Mouse (Mus musculus) liver, embryonic 13.5 days (tissue): Measurements from ENCODE around the gene Aco1. TPM values are rescaled to one million over a fixed set of nuclear protein-coding genes. Genes with fewer than 3 reads are reported as not detected.

Experiments used
- ATAC-seq: fragments of 200-750 bp; cut with Nextera tagmentation; 2 replicates; pipeline ENCODE4 v1.8.0; 2017; ENCODE audit warnings: low read depth, mild to moderate bottlenecking, moderate number of reproducible peaks, moderate library complexity
- DNase-seq: peaks from one replicate; pipeline ENCODE4 v3.0.0; 2022
- H3K27ac ChIP-seq: fragments of 300-500 bp; sonication (generic); 2 replicates; pipeline ENCODE4 v1.5.1; 2015; ENCODE audit warnings: moderate library complexity, mild to moderate bottlenecking, inconsistent platforms
- H3K27me3 ChIP-seq: fragments of 300-500 bp; sonication (generic); 2 replicates; pipeline ENCODE4 v1.6.1; 2015; ENCODE audit warnings: mild to moderate bottlenecking, inconsistent platforms
- H3K36me3 ChIP-seq: fragments of 300-500 bp; sonication (generic); 2 replicates; pipeline ENCODE4 v1.6.1; 2015; ENCODE audit warnings: mild to moderate bottlenecking, inconsistent platforms
- H3K4me1 ChIP-seq: fragments of 300-500 bp; sonication (generic); replicated peaks from 2 replicates; pipeline ENCODE4 v1.6.1; 2015; ENCODE audit warnings: inconsistent platforms
- H3K4me2 ChIP-seq: fragments of 300-500 bp; sonication (generic); 2 replicates; pipeline ENCODE4 v1.6.1; 2015; ENCODE audit warnings: inconsistent platforms, mild to moderate bottlenecking, moderate library complexity
- H3K4me3 ChIP-seq: fragments of 300-500 bp; sonication (generic); replicated peaks from 2 replicates; pipeline ENCODE4 v1.5.1; 2015; ENCODE audit warnings: mild to moderate bottlenecking, inconsistent platforms
- H3K9ac ChIP-seq: fragments of 300-500 bp; sonication (generic); 2 replicates; pipeline ENCODE4 v1.6.1; 2015; ENCODE audit warnings: mild to moderate bottlenecking, inconsistent platforms
- H3K9me3 ChIP-seq: fragments of 300-500 bp; sonication (generic); replicated peaks from 2 replicates; pipeline ENCODE4 v1.6.1; 2016; ENCODE audit warnings: inconsistent platforms
- WGBS: fragments of 180-500 bp; shearing (Covaris S2); methylation state at CpG from one replicate; pipeline ENCODE4 v1.1.7; 2015; ENCODE audit not compliant: insufficient replicate concordance; 5-methylcytosine and 5-hydroxymethylcytosine counted together
- polyA plus RNA-seq: library from polyadenylated mRNA; unstranded; fragments of >200 nt; fragmentation: Nextera tagmentation; extraction: Ambion mirVana; gene quantifications from 2 replicates; pipeline ENCODE4 v1.2.1, GENCODE M21; 2015

Aco1 gene
- polyA plus RNA-seq, 1 experiment from 2014 or later: 20.9 TPM

DNA sequence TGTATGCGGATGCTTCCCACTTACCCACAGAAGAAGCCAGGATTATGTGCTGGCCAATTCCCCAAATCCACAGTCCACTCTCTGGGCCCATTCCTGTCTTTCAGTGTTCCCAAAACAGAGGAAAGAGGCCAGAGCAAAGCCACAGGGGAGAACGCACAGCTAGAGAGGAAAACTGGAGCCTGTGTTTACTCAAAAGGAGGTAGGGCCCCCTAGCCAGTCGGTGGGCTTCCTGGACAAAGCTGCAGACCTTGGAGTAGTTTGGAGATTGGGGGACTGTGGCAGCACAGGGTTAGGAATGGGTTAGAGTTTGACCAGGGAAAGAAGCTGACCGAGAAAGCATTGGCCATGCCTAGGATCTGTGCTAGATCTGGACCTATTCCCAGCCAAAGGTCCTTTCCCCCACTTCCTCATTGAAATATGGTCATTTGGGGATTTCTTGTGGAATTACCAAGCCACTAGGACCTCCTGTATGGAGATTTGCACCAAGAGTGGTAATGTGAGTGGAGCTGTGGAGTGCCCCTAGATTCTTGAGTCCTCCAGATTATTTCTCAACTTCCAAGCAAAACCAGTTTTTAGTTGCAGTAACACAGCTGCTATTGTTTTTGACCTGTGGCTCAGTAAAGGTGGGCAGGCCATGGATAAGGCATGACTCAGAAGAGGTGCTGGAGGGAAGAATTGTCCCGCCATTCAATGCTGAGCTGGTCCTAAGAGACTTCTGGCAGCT lies 14.8 kb downstream of the Aco1 start:
- H3K4me3 ChIP-seq: no peak overlapping the region
- H3K27me3 ChIP-seq: no peaks in the 10 kb centered on the region
- 0 out of 2 replicates have a peak, but pooled peaks cover 5% of the 10 kb centered on the region for H3K9me3 ChIP-seq
- 61% methylated on average over 5 of the region's 5 CpGs for WGBS
- no peak for DNase-seq
- ATAC-seq: no peak
- H3K9ac ChIP-seq: no peak overlapping the region
- peaks cover 35% of the 10 kb centered on the region for H3K4me1 ChIP-seq
- no peak overlapping the region for H3K27ac ChIP-seq
- H3K36me3 ChIP-seq: peaks cover 11% of the 10 kb centered on the region
- H3K4me2 ChIP-seq: no peak overlapping the region

DNA sequence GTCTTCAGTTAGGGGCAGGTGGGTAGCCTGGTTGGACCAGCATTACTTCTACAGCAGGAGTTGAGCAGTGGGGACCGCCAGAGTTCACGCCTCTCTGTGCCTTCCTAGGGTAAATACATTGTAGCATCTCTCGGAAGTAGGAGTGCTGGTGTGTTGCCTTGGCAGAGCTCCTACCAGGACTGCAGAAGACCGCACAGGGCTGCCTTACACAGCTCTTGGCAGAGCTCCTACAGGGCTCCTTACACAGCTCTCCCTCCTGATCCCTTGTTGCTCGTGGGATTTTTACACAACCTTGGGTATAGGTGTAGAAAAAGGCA lies 15.3 kb downstream of the Aco1 start:
- Histone ChIP-seq H3K4me1 (peaks cover 35% of the 10 kb centered on the region), H3K27ac (no peak overlapping the region), H3K9me3 (0 out of 2 replicates have a peak, but pooled peaks cover 5% of the 10 kb centered on the region), H3K9ac (no peak overlapping the region), H3K27me3 (no peaks in the 10 kb centered on the region), H3K4me2 (no peak overlapping the region), H3K36me3 (peaks cover 11% of the 10 kb centered on the region), H3K4me3 (no peak overlapping the region)
- DNase-seq (no peak), ATAC-seq (no peak)
- 70% methylated on average over 5 of the region's 5 CpGs for WGBS

DNA sequence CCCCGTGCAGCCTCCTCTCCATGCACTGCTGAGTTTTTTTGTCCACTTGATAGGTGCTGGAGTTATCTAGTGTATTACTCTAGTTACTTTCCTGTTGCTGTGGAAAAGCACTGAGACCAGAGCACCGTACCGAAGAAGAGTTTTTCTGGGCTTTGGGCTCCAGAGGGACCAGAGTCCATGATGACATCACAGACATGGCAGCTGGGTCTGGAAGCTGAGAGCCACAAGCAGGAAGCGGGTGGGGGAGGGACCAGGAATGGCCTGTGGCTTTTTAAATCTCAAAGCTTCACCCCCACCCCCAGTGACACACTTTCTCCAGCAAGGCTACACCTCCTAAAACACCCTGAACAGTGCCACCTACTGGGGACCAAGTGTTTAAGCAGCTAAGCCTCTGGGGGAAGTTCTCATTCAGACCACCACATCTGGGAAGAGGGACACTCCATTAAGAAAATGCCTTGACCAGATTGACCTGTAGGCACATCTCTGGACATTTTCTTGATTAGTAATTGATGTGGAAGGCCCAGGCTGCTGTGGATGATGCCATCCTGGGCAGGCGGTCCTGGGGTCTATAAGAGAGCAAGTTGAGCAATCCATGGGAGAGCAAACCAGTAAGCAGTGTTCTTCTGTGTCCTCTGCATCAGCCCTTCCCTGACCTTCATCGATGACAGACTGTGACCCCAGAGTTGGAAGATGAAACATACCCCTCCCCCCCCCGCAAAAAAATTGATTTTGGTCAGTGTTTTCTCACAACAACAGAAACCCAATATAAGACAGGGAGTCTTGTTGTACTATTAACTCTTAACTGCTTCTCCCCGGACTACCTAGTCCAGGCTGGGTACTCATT lies 17.9 kb downstream of the Aco1 start:
- no peak overlapping the region for H3K4me2 ChIP-seq
- no peak overlapping the region for H3K9ac ChIP-seq
- H3K4me3 ChIP-seq: no peak overlapping the region
- no peak for DNase-seq
- 73% methylated on average over 8 of the region's 8 CpGs for WGBS
- peaks cover 21% of the 10 kb centered on the region for H3K4me1 ChIP-seq
- no peak overlapping the region for H3K27ac ChIP-seq
- 0 out of 2 replicates have a peak, but pooled peaks cover 5% of the 10 kb centered on the region for H3K9me3 ChIP-seq
- no peak for ATAC-seq
- no peaks in the 10 kb centered on the region for H3K27me3 ChIP-seq
- H3K36me3 ChIP-seq: peaks cover 17% of the 10 kb centered on the region

DNA sequence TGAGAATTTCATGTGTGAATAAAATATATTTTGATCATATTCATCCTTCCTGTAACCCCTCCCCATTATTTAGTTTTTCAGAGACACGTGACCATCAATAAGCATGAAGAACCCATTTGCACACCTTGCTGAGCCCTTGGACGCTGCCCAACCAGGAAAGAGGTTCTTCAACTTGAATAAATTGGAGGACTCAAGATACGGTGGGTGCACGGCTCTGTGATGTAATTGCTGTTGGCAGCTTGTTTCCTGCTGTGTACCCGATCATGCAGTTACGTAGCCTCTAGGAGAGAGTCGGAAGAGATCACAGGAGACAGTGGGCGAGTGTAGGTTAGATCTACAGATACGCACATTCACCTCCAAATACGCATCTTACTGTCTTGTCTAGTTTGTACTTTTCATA lies 20.8 kb downstream of the Aco1 start:
- Histone ChIP-seq H3K4me3 (no peak overlapping the region), H3K9me3 (0 out of 2 replicates have a peak, but pooled peaks cover 5% of the 10 kb centered on the region), H3K27ac (no peak overlapping the region), H3K9ac (no peak overlapping the region), H3K4me1 (no peaks in the 10 kb centered on the region), H3K4me2 (no peak overlapping the region), H3K36me3 (peaks cover 23% of the 10 kb centered on the region), H3K27me3 (no peaks in the 10 kb centered on the region)
- 75% methylated on average over 10 of the region's 10 CpGs for WGBS
- ATAC-seq: no peak
- no peak for DNase-seq

DNA sequence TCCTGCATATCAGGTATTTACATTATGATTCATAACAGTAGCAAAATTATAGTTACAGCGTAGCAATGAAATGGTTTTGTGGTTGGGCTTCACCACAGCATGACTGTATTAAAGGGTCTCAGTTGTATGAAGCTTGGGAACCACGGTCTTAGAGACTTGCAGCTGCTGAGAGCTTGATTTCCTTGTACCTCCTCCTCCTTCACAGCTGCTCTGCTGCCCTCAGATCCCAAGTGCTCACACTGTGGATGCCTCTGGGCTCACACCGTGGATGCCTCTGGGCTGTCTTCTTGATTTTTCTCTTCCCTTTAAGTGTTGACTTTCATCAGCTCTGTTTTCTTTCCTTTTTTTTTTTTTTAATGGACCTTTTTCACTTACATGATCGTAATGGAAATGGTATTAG lies 28.6 kb downstream of the Aco1 start:
- H3K9ac ChIP-seq: no peak overlapping the region

DNA sequence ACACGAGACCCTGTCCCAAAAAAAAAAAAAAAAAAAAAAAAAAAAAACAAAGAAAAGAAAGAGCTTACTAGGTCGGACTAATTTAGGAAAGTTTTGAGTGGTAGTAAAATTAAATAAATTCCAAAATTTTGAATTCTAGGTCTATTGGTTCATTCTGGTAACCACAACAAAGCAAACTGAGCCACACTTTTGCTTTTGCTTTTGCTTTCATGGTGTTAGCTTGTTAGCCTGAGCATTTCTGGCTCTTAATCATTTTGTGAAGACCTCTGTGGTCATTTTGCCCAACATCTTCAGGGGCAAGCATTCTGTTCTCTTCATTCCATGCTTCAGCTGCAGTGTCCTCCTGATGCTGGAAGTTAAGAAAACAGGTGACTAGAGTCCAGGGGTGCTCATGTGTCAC lies 29.5 kb downstream of the Aco1 start:
- Histone ChIP-seq H3K36me3 (peaks cover 26% of the 10 kb centered on the region), H3K9me3 (no peaks in the 10 kb centered on the region), H3K27ac (no peak overlapping the region), H3K27me3 (no peaks in the 10 kb centered on the region), H3K9ac (no peak overlapping the region), H3K4me3 (no peak overlapping the region), H3K4me1 (no peaks in the 10 kb centered on the region), H3K4me2 (no peak overlapping the region)
- WGBS: 77% methylated on average over 2 of the region's 2 CpGs
- ATAC-seq (no peak), DNase-seq (no peak)

More for the DNA sequence above, 28.6 kb downstream of the Aco1 start:
- Histone ChIP-seq H3K4me2 (no peak overlapping the region), H3K4me3 (no peak overlapping the region), H3K27me3 (no peaks in the 10 kb centered on the region), H3K9me3 (no peaks in the 10 kb centered on the region), H3K27ac (no peak overlapping the region), H3K36me3 (peaks cover 30% of the 10 kb centered on the region), H3K4me1 (no peaks in the 10 kb centered on the region)
- WGBS: 76% methylated on average over 4 of the region's 4 CpGs
- no peak for DNase-seq
- ATAC-seq: no peak

DNA sequence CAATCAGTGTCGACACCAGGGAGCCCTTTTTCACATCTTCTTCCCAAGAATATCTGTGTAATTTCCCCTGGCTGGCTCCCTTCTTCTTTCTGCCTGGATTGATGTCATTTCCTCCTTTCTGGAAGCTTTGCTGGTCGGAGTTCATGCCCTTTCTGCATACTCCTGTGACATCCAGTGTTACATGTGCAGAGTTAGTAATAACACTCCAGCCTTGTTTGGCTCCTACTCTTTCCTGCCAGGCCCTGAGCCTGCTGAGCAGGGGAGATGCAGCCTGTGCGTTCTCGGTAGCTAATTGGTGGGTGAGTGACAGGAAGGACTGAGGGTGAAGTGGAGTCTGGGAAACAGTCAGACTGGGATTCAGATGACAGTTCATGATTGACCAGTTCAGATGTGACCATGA lies 31.4 kb downstream of the Aco1 start:
- H3K9ac ChIP-seq: no peak overlapping the region
- H3K4me3 ChIP-seq: no peak overlapping the region
- peaks cover 4% of the 10 kb centered on the region; the same call in 1 of the 2 replicates for H3K4me1 ChIP-seq
- no peak for ATAC-seq
- WGBS: 66% methylated on average over 4 of the region's 4 CpGs
- no peak for DNase-seq
- peaks cover 28% of the 10 kb centered on the region for H3K36me3 ChIP-seq
- H3K27ac ChIP-seq: no peak overlapping the region
- no peak overlapping the region for H3K4me2 ChIP-seq
- no peaks in the 10 kb centered on the region for H3K9me3 ChIP-seq
- H3K27me3 ChIP-seq: no peaks in the 10 kb centered on the region

DNA sequence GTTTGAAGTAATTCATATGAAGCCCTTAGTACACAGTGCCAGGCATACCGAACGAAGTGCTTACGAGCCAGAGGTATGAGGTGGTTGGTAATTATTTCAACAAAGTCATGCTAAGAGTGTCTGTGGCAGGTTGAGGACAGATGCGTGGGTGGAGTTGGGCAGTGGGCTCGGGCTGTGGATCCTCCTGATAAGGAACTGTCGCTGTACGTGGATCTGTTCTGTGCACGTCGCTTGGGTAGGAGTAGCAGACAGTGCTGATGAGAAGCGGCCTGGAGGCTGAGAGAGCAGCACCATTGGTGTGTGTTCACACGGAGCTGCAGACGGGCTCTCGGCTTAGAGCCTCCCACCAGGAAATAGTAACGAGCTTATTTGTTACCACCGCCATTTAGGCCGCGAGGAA lies 35.7 kb downstream of the Aco1 start:
- H3K9me3 ChIP-seq: no peaks in the 10 kb centered on the region
- peaks cover 35% of the 10 kb centered on the region for H3K36me3 ChIP-seq
- H3K27me3 ChIP-seq: no peaks in the 10 kb centered on the region
- H3K9ac ChIP-seq: no peak overlapping the region
- H3K4me1 ChIP-seq: peaks cover 9% of the 10 kb centered on the region
- no peak overlapping the region for H3K27ac ChIP-seq
- no peak overlapping the region for H3K4me3 ChIP-seq
- 50% methylated on average over 17 of the region's 17 CpGs for WGBS
- no peak overlapping the region for H3K4me2 ChIP-seq
- DNase-seq (no peak), ATAC-seq (no peak)

DNA sequence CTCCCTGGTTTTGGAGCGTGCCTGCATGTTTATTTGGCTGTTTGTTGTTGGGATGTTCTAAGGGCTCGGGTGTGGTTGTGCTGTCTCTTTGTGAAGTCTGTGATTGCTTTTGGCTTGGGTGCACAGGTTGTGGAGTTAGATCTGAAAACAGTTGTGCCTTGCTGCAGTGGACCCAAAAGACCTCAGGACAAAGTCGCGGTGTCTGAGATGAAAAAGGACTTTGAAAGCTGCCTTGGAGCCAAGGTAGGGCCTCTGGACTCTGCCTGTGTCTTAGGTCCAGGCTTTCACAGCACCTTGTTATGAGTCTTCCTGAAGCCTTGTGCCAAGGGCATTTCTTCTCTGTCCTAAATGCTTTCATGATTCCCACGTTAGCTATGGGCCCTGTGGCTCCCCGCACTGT lies 37.2 kb downstream of the Aco1 start:
- DNase-seq (no peak), ATAC-seq (no peak)
- H3K27me3 ChIP-seq: no peaks in the 10 kb centered on the region
- H3K4me1 ChIP-seq: peaks cover 9% of the 10 kb centered on the region
- 81% methylated on average over 6 of the region's 6 CpGs for WGBS
- peaks cover 45% of the 10 kb centered on the region for H3K36me3 ChIP-seq
- no peak overlapping the region for H3K27ac ChIP-seq
- no peak overlapping the region for H3K9ac ChIP-seq
- H3K4me3 ChIP-seq: no peak overlapping the region
- no peak overlapping the region for H3K4me2 ChIP-seq
- no peaks in the 10 kb centered on the region for H3K9me3 ChIP-seq

DNA sequence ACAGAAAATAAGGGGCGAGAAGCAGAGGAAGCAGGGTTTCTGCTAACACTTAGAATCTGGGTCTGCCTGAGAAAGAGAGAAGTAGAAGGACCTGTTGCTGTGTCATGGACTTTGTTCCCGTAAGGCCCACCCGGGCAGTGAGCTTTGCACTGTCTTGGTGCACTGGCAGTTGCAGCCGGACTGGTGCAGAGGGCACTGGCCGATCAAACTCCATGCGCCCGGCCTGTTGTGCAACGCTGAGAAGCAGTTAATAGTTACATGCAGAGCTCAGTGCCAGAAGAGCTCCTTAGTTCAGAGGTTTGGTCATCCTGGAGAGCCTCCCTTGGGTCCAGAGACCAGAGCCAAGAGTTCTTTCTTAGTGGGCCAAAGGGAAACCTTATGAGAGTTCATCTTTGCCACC lies 38.8 kb downstream of the Aco1 start:
- Histone ChIP-seq H3K4me1 (peaks cover 9% of the 10 kb centered on the region), H3K9ac (no peak overlapping the region), H3K36me3 (peaks cover 41% of the 10 kb centered on the region), H3K9me3 (no peaks in the 10 kb centered on the region), H3K4me2 (no peak overlapping the region), H3K4me3 (no peak overlapping the region), H3K27ac (peak overlapping the region; percentile 44), H3K27me3 (no peaks in the 10 kb centered on the region)
- peak; percentile 76 for ATAC-seq
- no peak for DNase-seq
- WGBS: 79% methylated on average over 8 of the region's 8 CpGs

DNA sequence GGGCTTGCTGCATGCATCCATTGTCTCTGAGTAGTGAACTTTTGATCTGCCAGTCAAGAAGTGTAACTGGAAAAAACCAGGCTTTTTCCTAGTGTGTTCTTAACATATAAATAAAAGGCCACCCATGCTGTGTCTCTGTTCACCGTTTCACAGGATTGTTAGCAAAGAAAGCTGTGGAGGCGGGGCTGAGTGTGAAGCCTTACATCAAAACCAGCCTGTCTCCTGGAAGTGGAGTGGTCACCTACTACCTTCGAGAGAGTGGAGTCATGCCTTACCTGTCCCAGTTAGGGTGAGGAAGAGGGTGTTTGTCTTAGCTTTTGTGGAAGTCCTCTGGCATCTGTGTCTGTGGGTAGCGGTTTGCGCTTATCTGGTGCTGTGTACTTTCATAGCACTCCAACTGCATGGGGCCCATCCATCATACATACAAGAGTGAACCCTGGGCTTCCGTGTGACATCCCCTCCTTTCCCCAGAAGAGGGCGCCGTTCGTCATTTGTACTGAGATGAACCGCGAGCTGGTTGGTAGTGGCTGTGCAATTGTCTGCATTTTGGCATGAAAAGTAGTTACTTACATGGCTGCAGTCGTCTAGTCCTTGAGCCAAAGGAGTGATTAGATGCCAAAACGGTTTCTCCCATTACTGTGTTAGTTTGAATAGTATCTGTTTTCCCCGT lies 39.9 kb downstream of the Aco1 start:
- DNase-seq (peak; percentile 34), ATAC-seq (peak; percentile 61)
- Histone ChIP-seq H3K4me1 (peaks cover 9% of the 10 kb centered on the region), H3K4me2 (no peak overlapping the region), H3K9ac (no peak overlapping the region), H3K27ac (no peak overlapping the region), H3K4me3 (no peak overlapping the region), H3K9me3 (no peaks in the 10 kb centered on the region), H3K36me3 (peaks cover 46% of the 10 kb centered on the region), H3K27me3 (no peaks in the 10 kb centered on the region)
- WGBS: 30% methylated on average over 14 of the region's 14 CpGs
